9 mouse cellular contexts compared by ENCODE assay signal in genomic region chr7:101427736-101428135, GRCm38 (mm10). TPM values are rescaled to one million over a fixed set of nuclear protein-coding genes. Genes with fewer than 3 reads are reported as not detected.
DNase-seq lines count a peak whose midpoint lies in the region; ATAC-seq and TF ChIP-seq lines count a peak whose summit lies in the region.
"Had no signal": no experiment of that assay in that cellular context is flagged by ENCODE, and none has a peak within 500 bp of the region (broad histone marks: within the 10 kb centered on the region; RNA-seq: fewer than 3 reads in every experiment).

No protein-coding gene starts in this region.

- WGBS in intestine, postnatal 0 days = 9% methylated on average over 2 of the region's 2 CpGs
- 18% methylated on average over 2 of the region's 2 CpGs for WGBS in intestine, embryonic 16.5 days
- 30% methylated on average over 2 of the region's 2 CpGs for WGBS in thymus, adult 2 months
- 9% methylated on average over 2 of the region's 2 CpGs for WGBS in heart, embryonic 10.5 days

- no peak overlapping the region for H3K4me3 ChIP-seq in intestine, postnatal 0 days (ENCODE audit: low read depth, low read length)
- H3K4me3 ChIP-seq in intestine, embryonic 16.5 days (ENCODE audit: low read length) = no peak overlapping the region
- no peak overlapping the region for H3K4me3 ChIP-seq in thymus, adult 2 months (ENCODE audit: control insufficient read depth, insufficient read depth, low read length)
- no peak overlapping the region for H3K4me3 ChIP-seq in heart, embryonic 10.5 days
- H3K4me3 ChIP-seq: limb, embryonic 12.5 days had no signal

- H3K9ac ChIP-seq in intestine, postnatal 0 days (ENCODE audit: low read depth, low read length) = no peak overlapping the region
- no peak overlapping the region for H3K9ac ChIP-seq in intestine, embryonic 16.5 days (ENCODE audit: low read depth, low read length)
- H3K9ac ChIP-seq: limb, embryonic 12.5 days had no signal

- H3K27me3 ChIP-seq in intestine, postnatal 0 days (replicated peaks; ENCODE audit: control insufficient read depth, insufficient read depth, low read length) = no peaks in the 10 kb centered on the region
- H3K27me3 ChIP-seq in intestine, embryonic 16.5 days (replicated peaks; ENCODE audit: control insufficient read depth, insufficient read depth, low read length) = no peaks in the 10 kb centered on the region
- H3K27me3 ChIP-seq in thymus, adult 2 months (ENCODE audit: control insufficient read depth, insufficient read depth, low read length) = no peaks in the 10 kb centered on the region
- peaks cover 50% of the 10 kb centered on the region for H3K27me3 ChIP-seq in heart, embryonic 10.5 days (ENCODE audit: insufficient read depth, poor library complexity, severe bottlenecking)
- H3K27me3 ChIP-seq: limb, embryonic 12.5 days had no signal

- no peak for ATAC-seq in intestine, postnatal 0 days
- ATAC-seq in intestine, embryonic 16.5 days = no peak

- H3K4me1 ChIP-seq in intestine, postnatal 0 days (replicated peaks; ENCODE audit: control insufficient read depth, insufficient read depth, low read length) = no peaks in the 10 kb centered on the region
- H3K4me1 ChIP-seq in intestine, embryonic 16.5 days (ENCODE audit: control insufficient read depth, insufficient read depth, low read length) = no peaks in the 10 kb centered on the region
- H3K4me1 ChIP-seq in thymus, adult 2 months (replicated peaks; ENCODE audit: control insufficient read depth, insufficient read depth, low read length) = peaks cover 3% of the 10 kb centered on the region; the same call in 1 of the 2 replicates
- 0 out of 2 replicates have a peak, but pooled peaks cover 10% of the 10 kb centered on the region for H3K4me1 ChIP-seq in heart, embryonic 10.5 days
- H3K4me1 ChIP-seq: limb, embryonic 12.5 days had no signal

- no peaks in the 10 kb centered on the region for H3K36me3 ChIP-seq in intestine, postnatal 0 days (ENCODE audit: control insufficient read depth, insufficient read depth)
- H3K36me3 ChIP-seq in intestine, embryonic 16.5 days (ENCODE audit: control insufficient read depth, insufficient read depth, low read length) = no peaks in the 10 kb centered on the region
- H3K36me3 ChIP-seq in thymus, adult 2 months (ENCODE audit: control insufficient read depth, insufficient read depth, low read length) = no peaks in the 10 kb centered on the region
- H3K36me3 ChIP-seq in heart, embryonic 10.5 days = no peaks in the 10 kb centered on the region
- H3K36me3 ChIP-seq: limb, embryonic 12.5 days had no signal

- DNase-seq in thymus, adult 2 months = no peak
- no peak for DNase-seq in thymus, adult 18-20 months
- DNase-seq in adrenal gland, postnatal 36 days = peak; percentile 54 to 64
- peak; percentile 51 for DNase-seq in lung, postnatal 36 days
- no peak for DNase-seq in cerebellum, adult 11 months
- DNase-seq in heart, embryonic 10.5 days (ENCODE audit: low spot score) = no peak

- no peak for TF ChIP-seq POLR2A in thymus, adult 2 months (IDR thresholded peaks at IDR 0.05; ENCODE audit: control insufficient read depth, extremely low read depth, insufficient read depth, low read length, poor library complexity)

- TF ChIP-seq CTCF in intestine, postnatal 0 days (IDR thresholded peaks at IDR 0.05; ENCODE audit: low read depth) = peak; percentile 87
- TF ChIP-seq CTCF in thymus, adult 2 months (IDR thresholded peaks at IDR 0.05; ENCODE audit: borderline replicate concordance, control insufficient read depth, extremely low read depth, insufficient read depth, low read length, poor library complexity) = peak; percentile 49; the same call in 1 of the 2 replicates

- no peak overlapping the region for H3K4me2 ChIP-seq in intestine, postnatal 0 days (replicated peaks; ENCODE audit: low read depth)
- H3K4me2 ChIP-seq in intestine, embryonic 16.5 days (ENCODE audit: low read depth, low read length) = no peak overlapping the region
- H3K4me2 ChIP-seq: limb, embryonic 12.5 days had no signal

- no peak overlapping the region for H3K27ac ChIP-seq in intestine, postnatal 0 days (ENCODE audit: low read depth, low read length)
- no peak overlapping the region for H3K27ac ChIP-seq in intestine, embryonic 16.5 days (ENCODE audit: low read length)
- no peak overlapping the region for H3K27ac ChIP-seq in thymus, adult 2 months (ENCODE audit: control insufficient read depth, insufficient read depth, low read length)
- H3K27ac ChIP-seq in heart, embryonic 10.5 days = no peak overlapping the region
- H3K27ac ChIP-seq: limb, embryonic 12.5 days had no signal

- no peaks in the 10 kb centered on the region for H3K9me3 ChIP-seq in intestine, postnatal 0 days (ENCODE audit: control insufficient read depth)
- H3K9me3 ChIP-seq in intestine, embryonic 16.5 days (ENCODE audit: control insufficient read depth, low read length) = no peaks in the 10 kb centered on the region
- H3K9me3 ChIP-seq in heart, embryonic 10.5 days = no peaks in the 10 kb centered on the region
- H3K9me3 ChIP-seq: limb, embryonic 12.5 days had no signal

RNA-seq across cellular contexts. Expression of gene Pde2a, which starts 6.2 kb away (rescaled TPM):
- polyA plus RNA-seq in intestine, postnatal 0 days (2015; fragmentation: Nextera tagmentation; extraction: Ambion mirVana) = 11.1 and 11.2 TPM in 2 replicates
- 23.0 and 23.5 TPM in 2 replicates for polyA plus RNA-seq in intestine, embryonic 16.5 days (2015; fragmentation: Nextera tagmentation; extraction: Ambion mirVana)
- 8.2 and 12.0 TPM in 2 replicates for polyA plus RNA-seq in thymus, adult 2 months (2012; rRNA removed)
- total RNA-seq in adrenal gland, postnatal 36 days (2021) = 100 to 1,000 TPM; 163 to 207 TPM
- polyA plus RNA-seq in heart, embryonic 10.5 days (2016; fragmentation: Nextera tagmentation; extraction: Ambion mirVana) = 1.6 and 12.0 TPM in 2 replicates

RNA-seq across cellular contexts. Expression of gene Gm45837, which starts 17.1 kb away (rescaled TPM):
- not detected in 2 replicates for polyA plus RNA-seq in intestine, postnatal 0 days (2015; fragmentation: Nextera tagmentation; extraction: Ambion mirVana)
- polyA plus RNA-seq in intestine, embryonic 16.5 days (2015; fragmentation: Nextera tagmentation; extraction: Ambion mirVana) = not detected in 2 replicates
- polyA plus RNA-seq in thymus, adult 2 months (2012; rRNA removed) = 0.60 TPM in 1 of 2 replicates, not detected in the other
- 1 to 10 TPM in 1 of 2 experiments, not detected in 1; 3.8 TPM for total RNA-seq in adrenal gland, postnatal 36 days (2021)
- 3.3 TPM in 1 of 2 replicates, not detected in the other for polyA plus RNA-seq in heart, embryonic 10.5 days (2016; fragmentation: Nextera tagmentation; extraction: Ambion mirVana)
- polyA plus RNA-seq: limb, embryonic 12.5 days had no signal

Comparison
In these comparisons a context has a peak if more than half of its experiments do, and no peak if none do; other contexts are left out.
1. DNase-seq: peak in adrenal gland, postnatal 36 days (2 of 2) and lung, postnatal 36 days (single experiment); none in thymus, adult 2 months (single experiment), thymus, adult 18-20 months (0 of 2), cerebellum, adult 11 months (single experiment) and heart, embryonic 10.5 days (single experiment).